Mouse (Mus musculus) testis, adult 2 months (tissue): ENCODE measurements around the gene Diaph3.

Experiments
- CTCF ChIP-seq: fragments of 200-500 bp; IDR thresholded peaks from 2 replicates; pipeline ENCODE4 v1.5.1; 2012; ENCODE audit warnings: low read depth, mild to moderate bottlenecking, inconsistent platforms, low read length, moderate library complexity; ENCODE audit not compliant: control insufficient read depth, insufficient read depth, insufficient replicate concordance
- POLR2A ChIP-seq: fragments of 200-500 bp; IDR thresholded peaks from 2 replicates; pipeline ENCODE4 v1.6.1; 2012; ENCODE audit warnings: low read depth, mild to moderate bottlenecking, inconsistent platforms, low read length, moderate library complexity; ENCODE audit not compliant: control insufficient read depth

GRCm38 (mm10) chr14:86660556-86660955 lies 480.5 kb downstream of the Diaph3 start:
- TF ChIP-seq CTCF (no peak), POLR2A (no peak)
